In genomic region chrX:8253711-8254110, GRCm38 (mm10) we compare ENCODE assay signal across 18 mouse cellular contexts. TPM values are rescaled to one million over a fixed set of nuclear protein-coding genes. Genes with fewer than 3 reads are reported as not detected.
DNase-seq lines count a peak whose midpoint lies in the region; ATAC-seq and TF ChIP-seq lines count a peak whose summit lies in the region.
"Had no signal": no experiment of that assay in that cellular context is flagged by ENCODE, and none has a peak within 500 bp of the region (broad histone marks: within the 10 kb centered on the region; RNA-seq: fewer than 3 reads in every experiment).

No protein-coding gene starts in this region.

- no peak overlapping the region for H3K27ac ChIP-seq in kidney, embryonic 14.5 days (ENCODE audit: low read depth, low read length)
- no peak overlapping the region for H3K27ac ChIP-seq in liver, adult 2 months (replicated peaks; ENCODE audit: insufficient read depth, low read depth, low read length)
- no peak overlapping the region for H3K27ac ChIP-seq in liver, postnatal 0 days (ENCODE audit: low read depth)
- H3K27ac ChIP-seq in heart, adult 2 months = no peak overlapping the region
- H3K27ac ChIP-seq: embryonic facial prominence, embryonic 12.5 days; embryonic facial prominence, embryonic 15.5 days; hindbrain, embryonic 13.5 days had no signal

- 79% methylated on average over 2 of the region's 2 CpGs for WGBS in kidney, embryonic 14.5 days
- 61% methylated on average over 2 of the region's 2 CpGs for WGBS in liver, adult 2 months
- WGBS in liver, postnatal 0 days (ENCODE audit: insufficient replicate concordance) = 77% methylated on average over 2 of the region's 2 CpGs
- 87% methylated on average over 2 of the region's 2 CpGs for WGBS in heart, adult 2 months

- TF ChIP-seq EP300 in liver, postnatal 0 days (IDR thresholded peaks at IDR 0.05; ENCODE audit: low read depth) = no peak
- TF ChIP-seq EP300 in heart, adult 2 months (IDR thresholded peaks at IDR 0.05; ENCODE audit: insufficient read depth, low read depth, low read length) = no peak

- no peaks in the 10 kb centered on the region for H3K27me3 ChIP-seq in kidney, embryonic 14.5 days (ENCODE audit: control insufficient read depth, insufficient read depth, low read length)
- no peaks in the 10 kb centered on the region for H3K27me3 ChIP-seq in liver, adult 2 months (ENCODE audit: control insufficient read depth, insufficient read depth, low read length)
- no peaks in the 10 kb centered on the region for H3K27me3 ChIP-seq in liver, postnatal 0 days (ENCODE audit: insufficient read depth, low read length)
- no peaks in the 10 kb centered on the region for H3K27me3 ChIP-seq in heart, adult 2 months (ENCODE audit: control insufficient read depth, insufficient read depth, low read length)
- H3K27me3 ChIP-seq: CH12.LX; embryonic facial prominence, embryonic 12.5 days; embryonic facial prominence, embryonic 15.5 days; hindbrain, embryonic 13.5 days had no signal

- H3K4me3 ChIP-seq in kidney, embryonic 14.5 days (ENCODE audit: low read length) = no peak overlapping the region
- no peak overlapping the region for H3K4me3 ChIP-seq in liver, adult 2 months (ENCODE audit: insufficient read depth, low read depth, low read length)
- H3K4me3 ChIP-seq in liver, postnatal 0 days (ENCODE audit: low read depth, low read length) = no peak overlapping the region
- H3K4me3 ChIP-seq in heart, adult 2 months = no peak overlapping the region

- TF ChIP-seq POLR2A in liver, adult 2 months (IDR thresholded peaks at IDR 0.05; ENCODE audit: extremely low read depth, insufficient read depth, low read length) = no peak
- TF ChIP-seq POLR2A in heart, adult 2 months (IDR thresholded peaks at IDR 0.05; ENCODE audit: insufficient read depth, low read depth, low read length) = no peak

- no peak for ATAC-seq in kidney, embryonic 14.5 days (ENCODE audit: low FRiP score, low TSS enrichment)
- ATAC-seq in liver, postnatal 0 days = no peak
- ATAC-seq: hindbrain, embryonic 16.5 days had no signal

- no peaks in the 10 kb centered on the region for H3K4me1 ChIP-seq in kidney, embryonic 14.5 days (ENCODE audit: control insufficient read depth, insufficient read depth, low read length)
- H3K4me1 ChIP-seq in liver, adult 2 months (ENCODE audit: control insufficient read depth, insufficient read depth, low read length) = peaks cover 2% of the 10 kb centered on the region; the same call in 1 of the 2 replicates
- no peaks in the 10 kb centered on the region; the same call in 1 of the 2 replicates for H3K4me1 ChIP-seq in liver, postnatal 0 days (ENCODE audit: insufficient read depth)
- H3K4me1 ChIP-seq in heart, adult 2 months (ENCODE audit: control insufficient read depth, insufficient read depth, low read length) = no peaks in the 10 kb centered on the region
- H3K4me1 ChIP-seq: embryonic facial prominence, embryonic 12.5 days had no signal

- intact Hi-C loops in heart, adult 2 months (cut with DNase I) = loop anchor here (10.0 kb wide), 2 partner anchors 109 to 179 kb away; partner anchors contain the start of genes Rbm3 and Suv39h1

- H3K4me2 ChIP-seq in kidney, embryonic 14.5 days (replicated peaks; ENCODE audit: low read depth, low read length) = no peak overlapping the region
- H3K4me2 ChIP-seq in liver, postnatal 0 days (ENCODE audit: low read depth, low read length) = no peak overlapping the region

- H3K9ac ChIP-seq in kidney, embryonic 14.5 days (ENCODE audit: low read depth, low read length) = no peak overlapping the region
- H3K9ac ChIP-seq in liver, adult 2 months (ENCODE audit: low read depth, low read length) = no peak overlapping the region
- H3K9ac ChIP-seq in liver, postnatal 0 days (replicated peaks) = no peak overlapping the region
- no peak overlapping the region for H3K9ac ChIP-seq in heart, adult 2 months (ENCODE audit: low read depth, low read length)
- H3K9ac ChIP-seq: embryonic facial prominence, embryonic 12.5 days; embryonic facial prominence, embryonic 15.5 days; hindbrain, embryonic 13.5 days had no signal

- peak; percentile 21 for DNase-seq in kidney, adult 18-20 months
- DNase-seq in liver, adult 2 months (ENCODE audit: extremely low read depth, low read depth, low spot score) = peak; percentile 37
- no peak for DNase-seq in liver, postnatal 0 days
- DNase-seq in kidney, postnatal 14 days = peak; percentile 28
- DNase-seq in heart, adult 2 months = no peak
- DNase-seq in layer of hippocampus, adult 11-12 months (ENCODE audit: low spot score) = no peak
- DNase-seq: adrenal gland, postnatal 14 days; cerebellum, adult 11 months; cerebellum, postnatal 25 days; gastrocnemius, postnatal 25 days had no signal

- no peak for TF ChIP-seq CTCF in liver, adult 2 months (IDR thresholded peaks at IDR 0.05; ENCODE audit: low read depth, low read length)
- TF ChIP-seq CTCF in liver, postnatal 0 days (IDR thresholded peaks at IDR 0.05; ENCODE audit: low read depth) = no peak
- TF ChIP-seq CTCF in heart, adult 2 months (IDR thresholded peaks at IDR 0.05) = no peak

- H3K36me3 ChIP-seq in kidney, embryonic 14.5 days (ENCODE audit: control insufficient read depth, insufficient read depth, low read length) = no peaks in the 10 kb centered on the region
- H3K36me3 ChIP-seq in liver, adult 2 months (ENCODE audit: control insufficient read depth, insufficient read depth, low read length) = no peaks in the 10 kb centered on the region; the same call in 1 of the 2 replicates
- no peaks in the 10 kb centered on the region for H3K36me3 ChIP-seq in liver, postnatal 0 days (replicated peaks; ENCODE audit: insufficient read depth, low read length)
- no peaks in the 10 kb centered on the region for H3K36me3 ChIP-seq in heart, adult 2 months (ENCODE audit: control insufficient read depth, insufficient read depth, low read length)
- H3K36me3 ChIP-seq: embryonic facial prominence, embryonic 15.5 days; hindbrain, embryonic 13.5 days had no signal

- no peaks in the 10 kb centered on the region for H3K9me3 ChIP-seq in kidney, embryonic 14.5 days (ENCODE audit: control insufficient read depth, low read length)
- no peaks in the 10 kb centered on the region for H3K9me3 ChIP-seq in liver, postnatal 0 days (ENCODE audit: low read length)
- H3K9me3 ChIP-seq: embryonic facial prominence, embryonic 12.5 days; embryonic facial prominence, embryonic 15.5 days; G1E; hindbrain, embryonic 13.5 days had no signal

- peaks cover 4% of the 10 kb centered on the region; the same call in 1 of the 2 replicates for H3K79me2 ChIP-seq in liver, adult 2 months (ENCODE audit: control insufficient read depth, insufficient read depth, low read length)
- no peaks in the 10 kb centered on the region for H3K79me2 ChIP-seq in heart, adult 2 months (replicated peaks; ENCODE audit: control insufficient read depth, insufficient read depth, low read length)

RNA-seq across cellular contexts. Expression of gene Ftsj1, which starts 1.5 kb away (rescaled TPM):
- polyA plus RNA-seq in kidney, embryonic 14.5 days (2014; fragmentation: Nextera tagmentation; extraction: Ambion mirVana) = 35.6 and 42.0 TPM in 2 replicates
- total RNA-seq in liver, adult 2 months (2014; rRNA removed) = 11.0 and 16.8 TPM in 2 replicates
- polyA plus RNA-seq in liver, adult 2 months (2012; rRNA removed) = 29.9 and 31.1 TPM in 2 replicates
- polyA plus RNA-seq in liver, postnatal 0 days (2015; fragmentation: Nextera tagmentation; extraction: Ambion mirVana) = 16.4 and 17.7 TPM in 2 replicates
- total RNA-seq in heart, adult 2 months (2021) = 10 to 100 TPM in 1 of 2 experiments, 1 to 10 TPM in 1; 9.6 to 11.8 TPM
- 20.0 and 24.0 TPM in 2 replicates for polyA plus RNA-seq in heart, adult 2 months (2012; rRNA removed)

RNA-seq across cellular contexts. Expression of gene Slc38a5, which starts 17.2 kb away (rescaled TPM):
- 1.3 and 2.5 TPM in 2 replicates for polyA plus RNA-seq in kidney, embryonic 14.5 days (2014; fragmentation: Nextera tagmentation; extraction: Ambion mirVana)
- 0.18 and 0.20 TPM in 2 replicates for total RNA-seq in liver, adult 2 months (2014; rRNA removed)
- polyA plus RNA-seq in liver, adult 2 months (2012; rRNA removed) = 0.22 and 0.24 TPM in 2 replicates
- polyA plus RNA-seq in liver, postnatal 0 days (2015; fragmentation: Nextera tagmentation; extraction: Ambion mirVana) = 32.0 and 35.9 TPM in 2 replicates
- 1 to 10 TPM in 1 of 2 experiments, under 1 TPM in 1; 0.29 to 1.4 TPM for total RNA-seq in heart, adult 2 months (2021)
- polyA plus RNA-seq in heart, adult 2 months (2012; rRNA removed) = 0.70 and 1.9 TPM in 2 replicates
- total RNA-seq: CH12.LX; gastrocnemius, adult 8-10 months; gastrocnemius, postnatal 25 days had no signal

RNA-seq across cellular contexts. Expression of gene Porcn, which starts 47.4 kb away (rescaled TPM):
- 7.1 and 8.1 TPM in 2 replicates for polyA plus RNA-seq in kidney, embryonic 14.5 days (2014; fragmentation: Nextera tagmentation; extraction: Ambion mirVana)
- 1.9 and 2.7 TPM in 2 replicates for total RNA-seq in liver, adult 2 months (2014; rRNA removed)
- 8.8 and 12.6 TPM in 2 replicates for polyA plus RNA-seq in liver, adult 2 months (2012; rRNA removed)
- 1.5 and 1.9 TPM in 2 replicates for polyA plus RNA-seq in liver, postnatal 0 days (2015; fragmentation: Nextera tagmentation; extraction: Ambion mirVana)
- 1 to 10 TPM; 2.3 to 2.9 TPM for total RNA-seq in heart, adult 2 months (2021)
- polyA plus RNA-seq in heart, adult 2 months (2012; rRNA removed) = 11.9 and 15.8 TPM in 2 replicates

Comparison
In these comparisons a context has a peak if more than half of its experiments do, and no peak if none do; other contexts are left out.
1. DNase-seq: peak in kidney, adult 18-20 months (single experiment), liver, adult 2 months (single experiment) and kidney, postnatal 14 days (single experiment); none in liver, postnatal 0 days (single experiment), heart, adult 2 months (0 of 2) and layer of hippocampus, adult 11-12 months (single experiment).